17 mouse cellular contexts compared by ENCODE assay signal in the genomic region with DNA sequence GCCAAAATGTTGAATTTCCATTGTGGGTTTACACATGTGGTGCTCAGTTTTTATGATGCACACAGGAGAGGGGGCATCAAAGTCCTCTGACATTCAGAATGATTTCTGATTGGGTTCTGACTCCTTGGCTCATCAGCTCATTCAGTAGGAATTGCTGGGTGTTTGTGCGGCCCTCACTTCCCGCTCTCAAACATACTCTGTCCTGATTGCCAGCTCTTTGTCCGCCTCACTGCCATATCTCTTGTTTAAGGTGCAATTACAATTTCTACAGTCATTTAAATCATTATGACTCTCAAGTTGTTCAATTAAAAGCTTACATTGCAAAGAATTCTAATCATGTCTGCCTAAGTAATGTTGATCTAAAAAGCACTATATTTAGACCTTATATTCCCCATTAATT.
"Had no signal": no experiment of that assay in that cellular context is flagged by ENCODE, and none has a peak within 500 bp of the region (broad histone marks: within the 10 kb centered on the region; RNA-seq: fewer than 3 reads in every experiment).

No protein-coding gene starts in this region.

- H3K36me3 ChIP-seq: midbrain, embryonic 10.5 days; midbrain, embryonic 12.5 days had no signal

- H3K9me3 ChIP-seq: midbrain, embryonic 10.5 days; midbrain, embryonic 12.5 days; neural tube, embryonic 13.5 days; neural tube, embryonic 15.5 days had no signal

- H3K4me3 ChIP-seq: midbrain, embryonic 10.5 days; midbrain, embryonic 12.5 days; myocyte; neural tube, embryonic 13.5 days; neural tube, embryonic 15.5 days had no signal

- H3K27me3 ChIP-seq: midbrain, embryonic 12.5 days; neural tube, embryonic 13.5 days; neural tube, embryonic 15.5 days had no signal

- DNase-seq: lung, adult 18-20 months; lung, embryonic 14.5 days; lung, postnatal 10 days; lung, postnatal 4 days; midbrain, embryonic 14.5 days; right cerebral cortex, postnatal 25 days; right cerebral cortex, postnatal 4 days; spleen, adult 18-20 months; thymus, adult 2 months; thymus, postnatal 25 days; thymus, postnatal 4 days had no signal

- H3K9ac ChIP-seq: lung, embryonic 14.5 days; midbrain, embryonic 12.5 days; neural tube, embryonic 13.5 days; neural tube, embryonic 15.5 days had no signal

- ATAC-seq: midbrain, embryonic 16.5 days had no signal

- H3K4me2 ChIP-seq: lung, embryonic 14.5 days; midbrain, embryonic 12.5 days; neural tube, embryonic 13.5 days; neural tube, embryonic 15.5 days had no signal

- H3K27ac ChIP-seq: midbrain, embryonic 10.5 days; midbrain, embryonic 12.5 days; neural tube, embryonic 13.5 days; neural tube, embryonic 15.5 days had no signal

- H3K4me1 ChIP-seq: midbrain, embryonic 10.5 days; midbrain, embryonic 12.5 days had no signal
